Mouse (Mus musculus): ENCODE measurements around the gene Leng1. TPM values are rescaled to one million over a fixed set of nuclear protein-coding genes. Genes with fewer than 3 reads are reported as not detected.

Gene Leng1
- polyA plus RNA-seq, 1 experiment, result 9.5 TPM

GRCm38 (mm10) chr7:3616389-3617241, 49.0 kb downstream of the Leng1 start:
- Histone ChIP-seq H3K27me3 (ENCODE audit: control insufficient read depth, insufficient read depth, insufficient read length) (peaks cover 13% of the 10 kb centered on the region), H3ac (ENCODE audit: control insufficient read depth, insufficient read length) (peak overlapping the region; percentile 38), H3K79me2 (ENCODE audit: control insufficient read depth, insufficient read depth) (peaks cover 12% of the 10 kb centered on the region), H3K4me2 (ENCODE audit: low read depth) (peak overlapping the region; percentile 3), H3K4me3 (peak overlapping the region; percentile 64), H3K36me3 (ENCODE audit: control insufficient read depth, insufficient read depth) (no peaks in the 10 kb centered on the region)
- TF ChIP-seq SRF (IDR thresholded peaks at IDR 0.05; ENCODE audit: control insufficient read depth, insufficient read length, low read depth), result no peak
- TF ChIP-seq CEBPB (IDR thresholded peaks at IDR 0.05; ENCODE audit: insufficient read depth, poor library complexity, severe bottlenecking), result no peak
- no peak for TF ChIP-seq REST (IDR thresholded peaks at IDR 0.05; ENCODE audit: insufficient read depth, insufficient read length)
- no peak for TF ChIP-seq MYOG (IDR thresholded peaks at IDR 0.05; ENCODE audit: control insufficient read depth in 1 of 3, insufficient read depth in 1 of 3, insufficient read length in 2 of 3, low read depth in 2 of 3)
- TF ChIP-seq POLR2A (IDR thresholded peaks at IDR 0.05; ENCODE audit: insufficient read length, low read depth), result no peak
- no peak for TF ChIP-seq TCF12 (IDR thresholded peaks at IDR 0.05; ENCODE audit: insufficient read depth, poor library complexity, severe bottlenecking)
- TF ChIP-seq E2F4 (IDR thresholded peaks at IDR 0.05; ENCODE audit: insufficient read depth), result no peak
- no peak for TF ChIP-seq MYOD1 (IDR thresholded peaks at IDR 0.05; ENCODE audit: control insufficient read depth in 1 of 3, insufficient read length in 2 of 3, low read depth in 2 of 3)
- TF ChIP-seq MAX (IDR thresholded peaks at IDR 0.05; ENCODE audit: low read depth), result no peak
- no peak for TF ChIP-seq POLR2AphosphoS2 (IDR thresholded peaks at IDR 0.05; ENCODE audit: insufficient read length, low read depth)
- no peak for TF ChIP-seq USF1 (IDR thresholded peaks at IDR 0.05; ENCODE audit: low read depth)
- no peak for TF ChIP-seq TCF3 (IDR thresholded peaks at IDR 0.05; ENCODE audit: insufficient read length, low read depth)

- TF ChIP-seq REST (IDR thresholded peaks at IDR 0.05; ENCODE audit: insufficient read depth, insufficient read length) (no peak), CEBPB (IDR thresholded peaks at IDR 0.05; ENCODE audit: insufficient read depth, poor library complexity, severe bottlenecking) (no peak), TCF3 (IDR thresholded peaks at IDR 0.05; ENCODE audit: insufficient read length, low read depth) (no peak), MYOD1 (IDR thresholded peaks at IDR 0.05; ENCODE audit: control insufficient read depth in 1 of 3, insufficient read length in 2 of 3, low read depth in 2 of 3) (no peak), MYOG (IDR thresholded peaks at IDR 0.05; ENCODE audit: control insufficient read depth in 1 of 3, insufficient read depth in 1 of 3, insufficient read length in 2 of 3, low read depth in 2 of 3) (no peak), SRF (IDR thresholded peaks at IDR 0.05; ENCODE audit: control insufficient read depth, insufficient read length, low read depth) (no peak), MAX (IDR thresholded peaks at IDR 0.05; ENCODE audit: low read depth) (no peak), TCF12 (IDR thresholded peaks at IDR 0.05; ENCODE audit: insufficient read depth, poor library complexity, severe bottlenecking) (no peak), E2F4 (IDR thresholded peaks at IDR 0.05; ENCODE audit: insufficient read depth) (no peak), USF1 (IDR thresholded peaks at IDR 0.05; ENCODE audit: low read depth) (no peak), POLR2AphosphoS2 (IDR thresholded peaks at IDR 0.05; ENCODE audit: insufficient read length, low read depth) (no peak), POLR2A (IDR thresholded peaks at IDR 0.05; ENCODE audit: insufficient read length, low read depth) (no peak)
- Histone ChIP-seq H3K79me2 (ENCODE audit: control insufficient read depth, insufficient read depth) (peaks cover 12% of the 10 kb centered on the region), H3K27me3 (ENCODE audit: control insufficient read depth, insufficient read depth, insufficient read length) (peaks cover 19% of the 10 kb centered on the region), H3K36me3 (ENCODE audit: control insufficient read depth, insufficient read depth) (no peaks in the 10 kb centered on the region), H3K4me3 (peak within 1 kb of the TSS; percentile 64), H3K4me2 (ENCODE audit: low read depth) (peak within 1 kb of the TSS; percentile 3), H3ac (ENCODE audit: control insufficient read depth, insufficient read length) (peak within 1 kb of the TSS; percentile 38)
These were observed 49.6 kb downstream of the Leng1 start, which contains the start of gene Oscar for GRCm38 (mm10) chr7:3616057-3616388. Oscar (minus strand) TSS chr7:3616157.

GRCm38 (mm10) chr7:3614021-3614420, 51.6 kb downstream of the Leng1 start:
- Histone ChIP-seq H3K27me3 (ENCODE audit: control insufficient read depth, insufficient read depth, insufficient read length) (peaks cover 25% of the 10 kb centered on the region), H3K79me2 (ENCODE audit: control insufficient read depth, insufficient read depth) (peaks cover 11% of the 10 kb centered on the region), H3ac (ENCODE audit: control insufficient read depth, insufficient read length) (no peak overlapping the region), H3K4me2 (ENCODE audit: low read depth) (no peak overlapping the region), H3K36me3 (ENCODE audit: control insufficient read depth, insufficient read depth) (no peaks in the 10 kb centered on the region), H3K4me3 (no peak overlapping the region)
- TF ChIP-seq POLR2A (IDR thresholded peaks at IDR 0.05; ENCODE audit: insufficient read length, low read depth) (no peak), MAX (IDR thresholded peaks at IDR 0.05; ENCODE audit: low read depth) (no peak), POLR2AphosphoS2 (IDR thresholded peaks at IDR 0.05; ENCODE audit: insufficient read length, low read depth) (no peak)

- H3K4me2 ChIP-seq (ENCODE audit: low read depth), result no peak overlapping the region
- no peaks in the 10 kb centered on the region for H3K36me3 ChIP-seq (ENCODE audit: control insufficient read depth, insufficient read depth)
- no peaks in the 10 kb centered on the region for H3K79me2 ChIP-seq (ENCODE audit: control insufficient read depth, insufficient read depth)
- H3ac ChIP-seq (ENCODE audit: control insufficient read depth, insufficient read length), result no peak overlapping the region
- no peak for TF ChIP-seq POLR2AphosphoS2 (IDR thresholded peaks at IDR 0.05; ENCODE audit: insufficient read length, low read depth)
- no peak overlapping the region for H3K4me3 ChIP-seq
- H3K27me3 ChIP-seq (ENCODE audit: control insufficient read depth, insufficient read depth, insufficient read length), result peaks cover 25% of the 10 kb centered on the region
These were observed 54.6 kb downstream of the Leng1 start for GRCm38 (mm10) chr7:3611006-3611405.

- H3K36me3 ChIP-seq (ENCODE audit: control insufficient read depth, insufficient read depth), result no peaks in the 10 kb centered on the region
- H3ac ChIP-seq (ENCODE audit: control insufficient read depth, insufficient read length), result no peak overlapping the region
- no peaks in the 10 kb centered on the region for H3K79me2 ChIP-seq (ENCODE audit: control insufficient read depth, insufficient read depth)
- H3K27me3 ChIP-seq (ENCODE audit: control insufficient read depth, insufficient read depth, insufficient read length), result peaks cover 23% of the 10 kb centered on the region
- H3K4me2 ChIP-seq (ENCODE audit: low read depth), result no peak overlapping the region
- no peak overlapping the region for H3K4me3 ChIP-seq
- TF ChIP-seq POLR2A (IDR thresholded peaks at IDR 0.05; ENCODE audit: insufficient read length, low read depth), result no peak
- TF ChIP-seq MYOG (IDR thresholded peaks at IDR 0.05; ENCODE audit: control insufficient read depth in 1 of 3, insufficient read depth in 1 of 3, insufficient read length in 2 of 3, low read depth in 2 of 3), result no peak
- no peak for TF ChIP-seq E2F4 (IDR thresholded peaks at IDR 0.05; ENCODE audit: insufficient read depth)
- TF ChIP-seq CEBPB (IDR thresholded peaks at IDR 0.05; ENCODE audit: insufficient read depth, poor library complexity, severe bottlenecking), result no peak
- no peak for TF ChIP-seq REST (IDR thresholded peaks at IDR 0.05; ENCODE audit: insufficient read depth, insufficient read length)
- TF ChIP-seq TCF3 (IDR thresholded peaks at IDR 0.05; ENCODE audit: insufficient read length, low read depth), result no peak
- no peak for TF ChIP-seq MAX (IDR thresholded peaks at IDR 0.05; ENCODE audit: low read depth)
- TF ChIP-seq TCF12 (IDR thresholded peaks at IDR 0.05; ENCODE audit: insufficient read depth, poor library complexity, severe bottlenecking), result no peak
- TF ChIP-seq MYOD1 (IDR thresholded peaks at IDR 0.05; ENCODE audit: control insufficient read depth in 1 of 3, insufficient read length in 2 of 3, low read depth in 2 of 3), result no peak
- TF ChIP-seq USF1 (IDR thresholded peaks at IDR 0.05; ENCODE audit: low read depth), result no peak
- no peak for TF ChIP-seq POLR2AphosphoS2 (IDR thresholded peaks at IDR 0.05; ENCODE audit: insufficient read length, low read depth)
- TF ChIP-seq SRF (IDR thresholded peaks at IDR 0.05; ENCODE audit: control insufficient read depth, insufficient read length, low read depth), result no peak
These were observed 55.2 kb downstream of the Leng1 start for GRCm38 (mm10) chr7:3610437-3610836.
